Mouse (Mus musculus): ENCODE measurements at regions not wholly inside any gene's neighbourhood (a gene's known extent, or its start where the extent isn't known, plus 50 kb on each side); places are given as distances from the start of the nearest gene placed in this dataset.
"Not testable (repeated sequence)": the region's sequence is repeated elsewhere in the genome, so short reads cannot be mapped to it uniquely, and the experiment has no call there.

GRCm38 (mm10) chr16:50788702-50789101 is 197.7 kb upstream of the Ccdc54 start:
- no peaks in the 10 kb centered on the region for H3K27me3 ChIP-seq (replicated peaks)
- no peaks in the 10 kb centered on the region for H3K4me1 ChIP-seq
- H3K27ac ChIP-seq, result no peak overlapping the region
- no peak overlapping the region for H3K4me3 ChIP-seq
- no peak overlapping the region for H3K4me2 ChIP-seq (replicated peaks)
- ATAC-seq (ENCODE audit: low FRiP score, low read depth), result no peak
- H3K36me3 ChIP-seq, result no peaks in the 10 kb centered on the region
- H3K9ac ChIP-seq, result no peak overlapping the region
- WGBS, result 87% methylated on average over 4 of the region's 4 CpGs
- no peaks in the 10 kb centered on the region for H3K9me3 ChIP-seq

DNA sequence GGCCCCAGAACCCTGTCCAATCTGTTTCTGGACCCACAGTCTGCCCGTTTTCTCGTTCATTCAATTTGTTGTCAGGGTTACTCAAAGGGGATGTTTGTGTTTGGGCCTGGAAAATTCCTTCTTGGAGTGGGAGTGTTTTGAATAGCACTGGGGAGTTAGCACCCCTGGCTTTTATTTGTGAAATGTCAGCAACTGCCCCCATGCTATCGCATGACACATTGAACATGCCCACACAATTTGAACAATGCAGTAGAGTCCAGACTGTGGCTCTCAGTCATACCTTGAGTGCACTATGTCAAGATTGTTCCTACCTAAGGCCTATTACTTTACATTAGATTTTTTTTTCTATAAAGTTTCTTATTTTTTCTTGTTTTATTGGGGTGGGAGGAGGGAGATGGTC is 195.2 kb upstream of the Ccdc54 start:
- Histone ChIP-seq H3K36me3 (no peaks in the 10 kb centered on the region), H3K4me1 (no peaks in the 10 kb centered on the region), H3K9me3 (no peaks in the 10 kb centered on the region), H3K9ac (no peak overlapping the region), H3K27me3 (replicated peaks) (no peaks in the 10 kb centered on the region), H3K4me3 (no peak overlapping the region), H3K4me2 (replicated peaks) (no peak overlapping the region), H3K27ac (no peak overlapping the region)
- WGBS, result 82% methylated on average over 3 of the region's 3 CpGs
- ATAC-seq (ENCODE audit: low FRiP score, low read depth), result no peak

DNA sequence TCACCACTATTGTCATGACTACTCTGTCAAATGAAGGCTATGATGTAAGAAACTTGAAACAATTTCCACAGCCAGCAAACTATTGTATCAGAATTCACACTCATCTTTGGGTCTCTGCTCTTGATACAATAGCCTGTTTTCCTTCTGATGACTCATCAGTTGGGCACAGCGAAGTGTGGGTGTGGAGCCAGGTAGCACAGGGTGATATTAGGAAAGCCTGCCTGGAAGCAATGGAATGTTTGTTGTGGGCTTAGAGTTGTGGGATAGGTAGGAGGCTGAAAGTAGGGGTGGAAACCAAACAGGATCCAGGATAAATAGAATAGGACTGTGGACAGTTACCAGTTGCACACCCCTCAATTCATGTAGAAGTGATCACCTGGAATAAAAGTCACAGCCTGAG is 194.4 kb upstream of the Ccdc54 start:
- no peaks in the 10 kb centered on the region for H3K4me1 ChIP-seq
- H3K27me3 ChIP-seq (replicated peaks), result no peaks in the 10 kb centered on the region
- no peak overlapping the region for H3K4me3 ChIP-seq
- H3K4me2 ChIP-seq (replicated peaks), result no peak overlapping the region
- H3K27ac ChIP-seq, result no peak overlapping the region
- H3K36me3 ChIP-seq, result no peaks in the 10 kb centered on the region
- 96% methylated on average over 1 of the region's 1 CpGs for WGBS
- H3K9ac ChIP-seq, result no peak overlapping the region
- H3K9me3 ChIP-seq, result no peaks in the 10 kb centered on the region
- ATAC-seq (ENCODE audit: low FRiP score, low read depth), result no peak

GRCm38 (mm10) chr16:50784651-50785228 is 193.8 kb upstream of the Ccdc54 start:
- H3K27ac ChIP-seq, result no peak overlapping the region
- WGBS, result 85% methylated on average over 3 of the region's 3 CpGs
- H3K4me3 ChIP-seq, result no peak overlapping the region

GRCm38 (mm10) chr16:50783784-50784650 is 193.1 kb upstream of the Ccdc54 start:
- 54% methylated on average over 20 of the region's 20 CpGs for WGBS
- peak; percentile 44; the same call in 1 of the 2 replicates for ATAC-seq (ENCODE audit: low FRiP score, low read depth)
- H3K9ac ChIP-seq, result no peak overlapping the region
- no peaks in the 10 kb centered on the region for H3K36me3 ChIP-seq
- H3K4me1 ChIP-seq, result no peaks in the 10 kb centered on the region
- no peaks in the 10 kb centered on the region for H3K27me3 ChIP-seq (replicated peaks)
- H3K27ac ChIP-seq, result no peak overlapping the region
- no peak overlapping the region for H3K4me2 ChIP-seq (replicated peaks)
- no peak overlapping the region for H3K4me3 ChIP-seq
- no peaks in the 10 kb centered on the region for H3K9me3 ChIP-seq

More at GRCm38 (mm10) chr16:50784651-50785228, 193.8 kb upstream of the Ccdc54 start:
- Histone ChIP-seq H3K4me1 (no peaks in the 10 kb centered on the region), H3K4me2 (replicated peaks) (no peak overlapping the region), H3K27me3 (replicated peaks) (no peaks in the 10 kb centered on the region), H3K36me3 (no peaks in the 10 kb centered on the region), H3K9me3 (no peaks in the 10 kb centered on the region), H3K9ac (no peak overlapping the region)
- ATAC-seq (ENCODE audit: low FRiP score, low read depth), result no peak

DNA sequence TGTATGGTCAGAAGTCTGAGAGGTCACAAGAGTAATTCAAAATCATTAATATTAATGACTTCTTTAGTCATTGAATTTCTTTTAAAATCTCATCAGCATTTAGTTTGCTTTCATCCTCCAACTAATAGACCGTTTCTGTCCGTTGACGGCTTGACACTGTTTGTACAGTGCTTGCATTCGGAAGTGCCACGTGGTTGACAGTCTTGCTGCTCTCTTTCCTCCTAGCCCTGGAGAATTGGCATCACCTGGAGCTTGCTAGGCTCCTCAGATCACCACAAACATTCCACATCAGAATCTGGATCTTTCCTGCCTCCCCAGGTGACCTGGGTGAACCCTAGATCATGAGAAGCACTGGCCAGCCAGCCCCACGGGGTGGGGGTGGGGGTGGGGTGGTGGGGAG is 192.3 kb upstream of the Ccdc54 start:
- H3K9ac ChIP-seq, result no peak overlapping the region
- no peaks in the 10 kb centered on the region for H3K9me3 ChIP-seq
- no peak overlapping the region for H3K4me2 ChIP-seq (replicated peaks)
- no peaks in the 10 kb centered on the region for H3K27me3 ChIP-seq (replicated peaks)
- no peak overlapping the region for H3K4me3 ChIP-seq
- no peak overlapping the region for H3K27ac ChIP-seq
- ATAC-seq (ENCODE audit: low FRiP score, low read depth), result no peak
- no peaks in the 10 kb centered on the region for H3K36me3 ChIP-seq
- H3K4me1 ChIP-seq, result no peaks in the 10 kb centered on the region
- 46% methylated on average over 6 of the region's 6 CpGs for WGBS

DNA sequence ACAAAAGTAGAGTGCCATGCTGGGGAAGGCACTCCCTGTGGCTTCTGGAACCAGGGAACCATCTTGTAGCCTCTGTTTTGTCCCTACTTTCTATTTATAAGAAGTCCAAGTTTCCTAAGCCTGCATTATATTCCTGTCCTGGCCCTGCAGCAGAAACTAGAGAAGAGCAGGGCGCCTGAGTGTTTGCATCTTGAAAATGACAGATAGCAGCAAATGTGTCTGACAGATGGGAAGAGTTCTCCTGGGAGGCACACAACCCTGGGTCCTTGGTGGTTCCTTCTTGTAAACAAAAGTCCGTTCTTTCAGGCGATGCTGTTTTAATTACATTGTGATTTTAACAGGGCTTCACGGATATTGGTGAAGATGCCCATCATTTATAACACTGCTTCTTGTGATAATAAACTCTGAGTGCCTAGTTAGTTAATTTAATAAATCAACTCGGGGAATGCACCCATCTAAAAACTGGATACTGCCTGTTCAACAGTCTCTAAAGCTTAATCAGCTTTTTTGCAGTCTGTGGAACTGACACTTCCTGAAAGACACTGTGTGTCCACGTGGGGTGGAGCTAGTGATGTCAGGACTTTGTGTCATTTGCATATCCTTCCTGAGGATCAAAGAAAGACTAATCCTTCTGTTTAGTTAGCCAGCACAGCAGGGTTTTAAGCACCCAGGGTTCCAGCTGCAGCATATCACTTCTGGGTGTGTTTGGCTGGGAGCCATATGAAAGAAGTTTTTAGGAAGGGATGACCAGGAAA is 188.3 kb upstream of the Ccdc54 start:
- Histone ChIP-seq H3K36me3 (no peaks in the 10 kb centered on the region), H3K27ac (no peak overlapping the region), H3K27me3 (replicated peaks) (no peaks in the 10 kb centered on the region), H3K4me3 (no peak overlapping the region), H3K9ac (no peak overlapping the region), H3K4me1 (no peaks in the 10 kb centered on the region), H3K9me3 (no peaks in the 10 kb centered on the region), H3K4me2 (replicated peaks) (no peak overlapping the region)
- whole genome bisulfite sequencing, result 39% methylated on average over 6 of the region's 6 CpGs
- ATAC-seq (ENCODE audit: low FRiP score, low read depth), result no peak

GRCm38 (mm10) chr16:50774699-50775098 is 183.7 kb upstream of the Ccdc54 start:
- not testable (repeated sequence) for H3K27me3 ChIP-seq (replicated peaks); ATAC-seq (ENCODE audit: low FRiP score, low read depth)
- WGBS, result 95% methylated on average over 12 of the region's 12 CpGs

DNA sequence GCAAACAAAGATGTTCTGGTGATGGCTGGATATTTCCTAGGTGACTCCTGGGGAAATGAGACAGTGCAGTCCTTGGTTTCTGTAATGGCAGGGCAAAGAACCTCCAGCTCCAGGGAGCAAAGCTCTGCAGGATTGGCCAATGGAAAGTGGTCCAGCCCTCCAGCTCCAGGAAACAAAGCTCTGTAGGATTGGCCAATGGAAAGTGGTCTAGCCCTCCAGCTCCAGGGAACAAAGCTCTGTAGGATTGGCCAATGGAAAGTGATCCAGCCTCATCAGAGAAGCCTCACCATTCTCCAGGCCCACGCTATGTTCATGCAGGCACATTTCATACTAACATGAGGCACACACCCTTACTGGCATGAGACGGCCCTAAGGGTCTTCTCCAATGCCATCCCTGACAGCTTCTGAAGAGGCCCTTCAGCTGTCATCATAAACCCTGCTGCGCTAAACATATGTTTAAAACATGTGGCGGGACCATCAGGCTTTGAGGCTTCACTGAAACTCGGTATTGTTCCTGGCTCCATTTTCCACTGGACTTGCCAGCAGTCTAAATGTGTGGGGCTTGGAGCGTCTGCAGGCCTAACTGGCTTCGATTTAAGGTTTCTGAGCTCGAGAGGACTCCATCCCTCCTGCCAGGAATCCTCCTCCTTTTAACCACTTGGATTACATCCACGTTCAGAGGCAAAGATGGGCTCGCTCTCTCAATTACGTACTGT is 175.3 kb upstream of the Ccdc54 start:
- Histone ChIP-seq H3K9me3 (no peaks in the 10 kb centered on the region), H3K4me2 (replicated peaks) (no peak overlapping the region), H3K4me3 (no peak overlapping the region), H3K27me3 (replicated peaks) (no peaks in the 10 kb centered on the region), H3K27ac (no peak overlapping the region), H3K4me1 (no peaks in the 10 kb centered on the region), H3K9ac (no peak overlapping the region), H3K36me3 (no peaks in the 10 kb centered on the region)
- no peak for ATAC-seq (ENCODE audit: low FRiP score, low read depth)
- WGBS, result 87% methylated on average over 11 of the region's 11 CpGs

More at GRCm38 (mm10) chr16:50774699-50775098, 183.7 kb upstream of the Ccdc54 start:
- not testable (repeated sequence) for H3K9ac ChIP-seq; H3K36me3 ChIP-seq; H3K9me3 ChIP-seq; H3K4me1 ChIP-seq; H3K27ac ChIP-seq; H3K4me2 ChIP-seq (replicated peaks); H3K4me3 ChIP-seq

GRCm38 (mm10) chr16:50762096-50762495 is 171.1 kb upstream of the Ccdc54 start:
- Histone ChIP-seq H3K9me3 (no peaks in the 10 kb centered on the region), H3K36me3 (no peaks in the 10 kb centered on the region), H3K27me3 (replicated peaks) (no peaks in the 10 kb centered on the region), H3K4me3 (no peak overlapping the region), H3K4me1 (no peaks in the 10 kb centered on the region), H3K27ac (no peak overlapping the region), H3K4me2 (replicated peaks) (no peak overlapping the region), H3K9ac (no peak overlapping the region)
- ATAC-seq (ENCODE audit: low FRiP score, low read depth), result no peak
- WGBS, result 84% methylated on average over 3 of the region's 3 CpGs

- Histone ChIP-seq H3K27ac (no peak overlapping the region), H3K4me3 (no peak overlapping the region), H3K27me3 (replicated peaks) (no peaks in the 10 kb centered on the region), H3K36me3 (no peaks in the 10 kb centered on the region), H3K4me2 (replicated peaks) (no peak overlapping the region), H3K4me1 (no peaks in the 10 kb centered on the region), H3K9me3 (no peaks in the 10 kb centered on the region), H3K9ac (no peak overlapping the region)
- ATAC-seq (ENCODE audit: low FRiP score, low read depth), result no peak
- 90% methylated on average over 5 of the region's 5 CpGs for WGBS
These were observed 169.0 kb upstream of the Ccdc54 start for GRCm38 (mm10) chr16:50759979-50760378.

DNA sequence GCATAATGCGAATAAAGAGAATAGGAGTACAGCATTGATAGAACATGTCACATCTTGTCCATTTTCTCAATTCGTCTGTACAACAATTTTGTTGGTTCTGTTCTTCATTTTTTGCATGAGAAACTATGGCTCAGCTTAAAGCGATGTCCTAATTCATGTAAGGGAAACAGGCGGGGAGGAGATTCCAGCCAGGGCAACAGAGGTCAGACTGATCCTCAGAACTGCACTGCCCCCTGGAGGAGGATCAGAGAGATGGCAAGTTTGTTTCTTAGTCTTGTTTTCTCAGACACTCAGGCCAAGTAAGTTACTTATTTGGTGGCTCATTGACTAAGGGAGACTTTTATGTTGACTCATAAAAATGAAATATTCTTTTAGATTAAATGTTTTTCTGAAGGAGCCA is 165.7 kb upstream of the Ccdc54 start:
- Histone ChIP-seq H3K4me3 (no peak overlapping the region), H3K9ac (no peak overlapping the region), H3K9me3 (no peaks in the 10 kb centered on the region), H3K36me3 (no peaks in the 10 kb centered on the region), H3K27ac (no peak overlapping the region), H3K4me1 (no peaks in the 10 kb centered on the region), H3K27me3 (replicated peaks) (no peaks in the 10 kb centered on the region), H3K4me2 (replicated peaks) (no peak overlapping the region)
- 49% methylated on average over 4 of the region's 4 CpGs for WGBS
- ATAC-seq (ENCODE audit: low FRiP score, low read depth), result no peak
